Mouse (Mus musculus) midbrain, embryonic 11.5 days (tissue): ENCODE data around the gene Elp4. TPM values are rescaled to one million over a fixed set of nuclear protein-coding genes. Genes with fewer than 3 reads are reported as not detected.

ENCODE experiments used
- ATAC-seq: fragments of 200-750 bp; cut with Nextera tagmentation; 2 replicates; pipeline ENCODE4 v1.8.0; 2017; ENCODE audit warnings: moderate TSS enrichment, moderate library complexity; ENCODE audit not compliant: low FRiP score
- DNase-seq: peaks from one replicate; pipeline ENCODE4 v3.0.0; 2015; ENCODE audit warnings: low spot score; ENCODE audit errors: missing footprints
- H3K27ac ChIP-seq: fragments of 300-500 bp; sonication (generic); 2 replicates; pipeline ENCODE4 v1.5.1; 2014; ENCODE audit warnings: low read depth, low read length
- H3K27me3 ChIP-seq: fragments of 300-500 bp; sonication (generic); 2 replicates; pipeline ENCODE4 v1.6.1; 2014; ENCODE audit warnings: mild to moderate bottlenecking, low read length, moderate library complexity, mixed read lengths; ENCODE audit not compliant: control insufficient read depth, insufficient read depth
- H3K36me3 ChIP-seq: fragments of 300-500 bp; sonication (generic); 2 replicates; pipeline ENCODE4 v1.6.1; 2014; ENCODE audit warnings: mild to moderate bottlenecking, low read length, moderate library complexity, mixed read lengths; ENCODE audit not compliant: control insufficient read depth, insufficient read depth
- H3K4me1 ChIP-seq: fragments of 300-500 bp; sonication (generic); 2 replicates; pipeline ENCODE4 v1.6.1; 2014; ENCODE audit warnings: low read length; ENCODE audit not compliant: control insufficient read depth, insufficient read depth
- H3K4me2 ChIP-seq: fragments of 300-500 bp; sonication (generic); 2 replicates; pipeline ENCODE4 v1.6.1; 2014; ENCODE audit warnings: mild to moderate bottlenecking, moderate library complexity
- H3K4me3 ChIP-seq: fragments of 300-500 bp; sonication (generic); 2 replicates; pipeline ENCODE4 v1.5.1; 2014; ENCODE audit warnings: low read depth, low read length
- H3K9ac ChIP-seq: fragments of 300-500 bp; sonication (generic); 2 replicates; pipeline ENCODE4 v1.6.1; 2014; ENCODE audit warnings: low read length
- H3K9me3 ChIP-seq: fragments of 300-500 bp; sonication (generic); 2 replicates; pipeline ENCODE4 v1.6.1; 2016; ENCODE audit warnings: low read length; ENCODE audit not compliant: control insufficient read depth
- WGBS: fragments of 180-500 bp; shearing (Covaris S2); extraction: QIAGEN DNeasy Blood & Tissue Kit; methylation state at CpG from one replicate; pipeline ENCODE4 v1.1.7; 2014; 5-methylcytosine and 5-hydroxymethylcytosine counted together
- polyA plus RNA-seq: library from polyadenylated mRNA; unstranded; fragments of >200 nt; fragmentation: Nextera tagmentation; extraction: Ambion mirVana; gene quantifications from 2 replicates; pipeline ENCODE4 v1.2.1, GENCODE M21; 2014

The Elp4 gene
- polyA plus RNA-seq, 1 experiment from 2014 or later, result 59.6 TPM

DNA sequence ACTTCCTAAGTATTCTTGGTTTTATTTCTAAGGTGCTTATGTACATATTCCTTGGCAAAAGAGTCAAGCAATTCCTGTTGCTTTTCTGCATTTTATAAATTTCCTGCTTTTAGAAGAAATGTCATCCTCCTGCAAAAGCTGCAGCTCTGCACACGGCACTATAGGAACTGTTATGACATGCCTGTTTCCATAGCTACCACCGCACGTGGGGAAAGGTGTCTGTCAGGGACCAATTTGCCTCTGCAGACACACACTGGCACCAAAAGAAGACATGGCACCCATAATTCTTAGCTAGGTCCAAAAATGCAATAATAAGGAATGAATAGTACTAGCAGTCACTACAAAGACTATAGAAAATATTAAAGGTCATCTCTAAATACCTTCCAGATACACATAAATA lies 91.3 kb downstream of the Elp4 start:
- Histone ChIP-seq H3K36me3 (no peaks in the 10 kb centered on the region), H3K9me3 (no peaks in the 10 kb centered on the region), H3K4me3 (no peak overlapping the region), H3K9ac (no peak overlapping the region), H3K4me2 (no peak overlapping the region), H3K4me1 (no peaks in the 10 kb centered on the region), H3K27ac (no peak overlapping the region), H3K27me3 (no peaks in the 10 kb centered on the region)
- DNase-seq, result peak; percentile 81
- no peak for ATAC-seq
- 78% methylated on average over 3 of the region's 3 CpGs for WGBS

GRCm38 (mm10) chr2:105810286-105810685 lies 94.1 kb downstream of the Elp4 start:
- DNase-seq (peak; percentile 75), ATAC-seq (no peak)
- Histone ChIP-seq H3K9me3 (no peaks in the 10 kb centered on the region), H3K4me1 (no peaks in the 10 kb centered on the region), H3K27ac (no peak overlapping the region), H3K36me3 (no peaks in the 10 kb centered on the region), H3K9ac (no peak overlapping the region), H3K4me2 (no peak overlapping the region), H3K27me3 (no peaks in the 10 kb centered on the region), H3K4me3 (no peak overlapping the region)
- WGBS, result 87% methylated on average over 2 of the region's 2 CpGs

GRCm38 (mm10) chr2:105806571-105806970 lies 97.8 kb downstream of the Elp4 start:
- H3K4me2 ChIP-seq, result no peak overlapping the region
- H3K4me1 ChIP-seq, result no peaks in the 10 kb centered on the region
- DNase-seq (no peak), ATAC-seq (no peak)
- H3K27ac ChIP-seq, result no peak overlapping the region
- no peaks in the 10 kb centered on the region for H3K36me3 ChIP-seq
- H3K9ac ChIP-seq, result no peak overlapping the region
- H3K9me3 ChIP-seq, result no peaks in the 10 kb centered on the region
- no peaks in the 10 kb centered on the region for H3K27me3 ChIP-seq
- H3K4me3 ChIP-seq, result no peak overlapping the region
- WGBS, result 81% methylated on average over 2 of the region's 2 CpGs

- Histone ChIP-seq H3K4me1 (no peaks in the 10 kb centered on the region), H3K4me2 (no peak overlapping the region), H3K4me3 (no peak overlapping the region), H3K9me3 (no peaks in the 10 kb centered on the region), H3K9ac (no peak overlapping the region), H3K27ac (no peak overlapping the region), H3K36me3 (no peaks in the 10 kb centered on the region), H3K27me3 (no peaks in the 10 kb centered on the region)
- DNase-seq, result peak; percentile 12
- WGBS, result 88% methylated on average over 4 of the region's 4 CpGs
- no peak for ATAC-seq
Measured at GRCm38 (mm10) chr2:105806047-105806446, 98.3 kb downstream of the Elp4 start.

- Histone ChIP-seq H3K4me1 (no peaks in the 10 kb centered on the region), H3K9me3 (no peaks in the 10 kb centered on the region), H3K4me2 (no peak overlapping the region), H3K36me3 (no peaks in the 10 kb centered on the region), H3K27ac (no peak overlapping the region), H3K27me3 (no peaks in the 10 kb centered on the region; the same call in 1 of the 2 replicates), H3K4me3 (no peak overlapping the region), H3K9ac (no peak overlapping the region)
- no peak for ATAC-seq
- DNase-seq, result no peak
Measured at GRCm38 (mm10) chr2:105805210-105805609, 99.2 kb downstream of the Elp4 start.

GRCm38 (mm10) chr2:105804506-105804905 lies 99.9 kb downstream of the Elp4 start:
- no peak overlapping the region for H3K4me3 ChIP-seq
- H3K9ac ChIP-seq, result no peak overlapping the region
- no peaks in the 10 kb centered on the region for H3K9me3 ChIP-seq
- no peaks in the 10 kb centered on the region for H3K36me3 ChIP-seq
- H3K27ac ChIP-seq, result no peak overlapping the region
- DNase-seq (peak; percentile 74), ATAC-seq (no peak)
- no peaks in the 10 kb centered on the region for H3K4me1 ChIP-seq
- no peak overlapping the region for H3K4me2 ChIP-seq
- 52% methylated on average over 10 of the region's 10 CpGs for WGBS
- H3K27me3 ChIP-seq, result no peaks in the 10 kb centered on the region; the same call in 1 of the 2 replicates

DNA sequence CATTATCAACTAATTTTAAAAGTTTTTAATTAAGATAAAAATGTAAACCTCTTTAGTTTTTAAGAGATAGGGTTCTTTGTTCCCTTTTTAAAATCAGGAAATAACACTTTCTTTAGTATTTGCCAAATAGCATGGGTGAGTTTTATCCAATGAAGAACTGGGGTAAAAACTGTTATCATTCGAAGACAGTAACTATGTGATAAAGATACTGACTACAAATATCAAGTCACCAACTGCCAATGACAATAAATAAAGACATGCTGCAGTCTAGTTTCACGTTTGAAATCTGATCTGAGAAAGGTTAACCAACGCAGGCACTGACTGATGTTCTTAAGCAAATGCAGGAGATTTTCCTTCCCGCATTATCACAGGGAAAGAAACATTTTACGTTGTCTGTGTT lies 100.9 kb downstream of the Elp4 start:
- WGBS, result 45% methylated on average over 5 of the region's 5 CpGs
- no peaks in the 10 kb centered on the region for H3K4me1 ChIP-seq
- ATAC-seq, result no peak
- H3K4me3 ChIP-seq, result no peak overlapping the region
- no peak overlapping the region for H3K9ac ChIP-seq
- no peak overlapping the region for H3K4me2 ChIP-seq
- H3K27ac ChIP-seq, result no peak overlapping the region
- peak; percentile 17 for DNase-seq
- no peaks in the 10 kb centered on the region for H3K36me3 ChIP-seq
- H3K9me3 ChIP-seq, result no peaks in the 10 kb centered on the region
- peaks cover 2% of the 10 kb centered on the region for H3K27me3 ChIP-seq

DNA sequence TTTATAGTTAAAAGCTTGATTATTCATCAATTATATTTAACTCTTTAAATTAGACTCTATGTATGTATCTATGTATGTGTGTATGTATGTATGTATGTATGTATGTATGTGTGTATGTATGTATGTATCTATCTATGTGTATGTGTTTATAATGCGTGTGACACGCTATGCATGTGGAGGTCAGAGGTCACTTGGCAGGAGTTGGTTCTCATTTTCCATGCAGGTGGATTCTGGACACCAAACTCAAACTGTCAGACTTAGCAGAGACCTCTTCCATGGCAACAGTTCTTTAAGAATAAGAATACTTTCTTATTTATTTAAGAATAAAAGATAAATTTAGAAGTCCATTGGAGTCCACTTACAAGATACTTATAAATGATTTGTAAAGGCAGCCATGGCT lies 101.5 kb downstream of the Elp4 start:
- WGBS, result 88% methylated on average over 2 of the region's 2 CpGs

GRCm38 (mm10) chr2:105801536-105801935 lies 102.8 kb downstream of the Elp4 start:
- ATAC-seq (no peak), DNase-seq (peak; percentile 80)
- H3K4me2 ChIP-seq, result no peak overlapping the region
- H3K36me3 ChIP-seq, result no peaks in the 10 kb centered on the region
- 73% methylated on average over 6 of the region's 6 CpGs for WGBS
- H3K4me3 ChIP-seq, result no peak overlapping the region
- no peaks in the 10 kb centered on the region for H3K4me1 ChIP-seq
- no peak overlapping the region for H3K9ac ChIP-seq
- H3K27me3 ChIP-seq, result peaks cover 2% of the 10 kb centered on the region
- H3K27ac ChIP-seq, result no peak overlapping the region
- no peaks in the 10 kb centered on the region for H3K9me3 ChIP-seq

More for the DNA sequence above, 101.5 kb downstream of the Elp4 start:
- Histone ChIP-seq H3K4me3 (no peak overlapping the region), H3K9ac (no peak overlapping the region), H3K27ac (no peak overlapping the region), H3K4me1 (no peaks in the 10 kb centered on the region), H3K4me2 (no peak overlapping the region), H3K36me3 (no peaks in the 10 kb centered on the region), H3K27me3 (peaks cover 2% of the 10 kb centered on the region), H3K9me3 (no peaks in the 10 kb centered on the region)
- DNase-seq (peak; percentile 77), ATAC-seq (no peak)

DNA sequence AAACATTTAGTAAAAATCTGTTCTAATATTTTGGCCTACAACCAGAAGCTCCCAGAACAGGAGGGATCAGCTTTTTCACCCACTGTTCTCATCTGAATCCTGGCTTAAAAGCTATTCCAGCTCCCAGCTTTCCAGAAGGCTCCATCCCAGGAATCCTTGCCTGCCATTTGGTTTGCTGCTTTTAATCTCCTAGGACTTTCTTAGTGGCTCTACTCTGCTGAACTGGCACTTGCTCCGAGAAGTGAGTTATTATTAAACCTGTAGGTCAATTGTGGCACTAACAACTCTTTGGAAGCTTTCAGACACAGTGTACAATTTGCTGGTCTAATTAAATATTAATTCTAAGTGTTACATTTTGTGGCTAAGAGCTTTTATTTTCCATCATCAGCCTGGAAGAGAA lies 103.7 kb downstream of the Elp4 start:
- H3K27ac ChIP-seq, result no peak overlapping the region
- DNase-seq (peak; percentile 78), ATAC-seq (no peak)
- H3K9me3 ChIP-seq, result no peaks in the 10 kb centered on the region
- no peaks in the 10 kb centered on the region for H3K36me3 ChIP-seq
- no peak overlapping the region for H3K4me2 ChIP-seq
- H3K4me1 ChIP-seq, result no peaks in the 10 kb centered on the region
- WGBS, result 32% methylated on average over 1 of the region's 1 CpGs
- H3K4me3 ChIP-seq, result no peak overlapping the region
- peaks cover 2% of the 10 kb centered on the region for H3K27me3 ChIP-seq
- H3K9ac ChIP-seq, result no peak overlapping the region
